Mouse (Mus musculus): ENCODE results near the gene Car5b. TPM values are rescaled to one million over a fixed set of nuclear protein-coding genes. Genes with fewer than 3 reads are reported as not detected.

Car5b gene
- total and polyA plus RNA-seq, 2 experiments from 2014 or later, result 0.81 to 1.7 TPM

DNA sequence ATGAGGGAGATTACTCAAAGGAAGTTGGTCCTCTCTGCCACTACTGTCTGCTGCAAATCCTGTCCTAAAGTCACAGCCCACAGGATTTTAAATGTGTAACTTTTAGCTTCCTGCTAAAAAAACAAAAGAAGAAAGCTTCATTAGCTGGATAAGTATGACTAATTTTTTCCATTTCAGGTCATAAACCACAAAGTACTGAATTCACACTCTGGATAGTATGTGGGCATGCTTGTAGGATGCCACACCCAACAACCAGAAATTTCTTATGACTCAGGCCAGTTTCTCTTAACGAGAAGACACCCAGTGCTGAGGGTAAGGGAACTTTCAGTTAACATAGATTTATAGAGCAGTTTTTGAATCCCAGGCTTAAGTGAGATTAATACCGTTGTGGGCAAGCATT lies 14.5 kb downstream of the Car5b start:
- no peak overlapping the region for H3K4me3 ChIP-seq (ENCODE audit: low read depth, low read length)
- no peak for TF ChIP-seq CTCF (IDR thresholded peaks at IDR 0.05; ENCODE audit: low read depth)
- 80% methylated on average over 2 of the region's 2 CpGs for WGBS
- no peaks in the 10 kb centered on the region for H3K4me1 ChIP-seq (ENCODE audit: insufficient read depth)
- no peaks in the 10 kb centered on the region for H3K9me3 ChIP-seq (ENCODE audit: low read length)
- no peak overlapping the region for H3K4me2 ChIP-seq (ENCODE audit: low read depth)
- no peak for ATAC-seq
- H3K27me3 ChIP-seq (ENCODE audit: insufficient read depth, low read length), result no peaks in the 10 kb centered on the region
- no peaks in the 10 kb centered on the region for H3K36me3 ChIP-seq (ENCODE audit: insufficient read depth)
- DNase-seq, result no peak
- no peak overlapping the region for H3K9ac ChIP-seq
- H3K27ac ChIP-seq (ENCODE audit: low read depth, low read length), result no peak overlapping the region

DNA sequence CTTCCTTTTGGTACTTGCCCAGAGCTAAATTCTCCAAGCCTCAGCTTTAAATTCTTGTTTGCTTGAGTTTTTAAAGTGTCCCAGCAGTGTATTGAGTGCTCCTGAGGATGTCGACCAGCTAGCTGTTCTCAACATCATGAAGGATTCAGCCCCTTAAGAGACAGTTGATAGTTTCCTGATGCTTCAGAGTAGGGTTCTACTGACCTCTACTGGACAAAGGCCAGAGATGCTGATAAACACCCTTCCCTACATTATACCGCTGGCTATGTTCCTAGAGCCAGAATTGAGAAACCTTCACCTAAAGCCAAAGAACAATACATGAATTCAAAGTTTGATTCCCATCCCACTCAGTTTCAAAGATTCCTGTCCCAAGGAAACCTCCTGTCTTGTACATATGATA lies 23.0 kb downstream of the Car5b start:
- Histone ChIP-seq H3K36me3 (ENCODE audit: insufficient read depth) (no peaks in the 10 kb centered on the region), H3K4me1 (ENCODE audit: insufficient read depth) (no peaks in the 10 kb centered on the region), H3K27me3 (ENCODE audit: insufficient read depth, low read length) (no peaks in the 10 kb centered on the region), H3K4me2 (ENCODE audit: low read depth) (no peak overlapping the region), H3K4me3 (ENCODE audit: low read depth, low read length) (no peak overlapping the region), H3K9ac (no peak overlapping the region), H3K9me3 (ENCODE audit: low read length) (no peaks in the 10 kb centered on the region), H3K27ac (ENCODE audit: low read depth, low read length) (no peak overlapping the region)
- ATAC-seq (peak; percentile 66), DNase-seq (peak; percentile 44)
- TF ChIP-seq CTCF (IDR thresholded peaks at IDR 0.05; ENCODE audit: low read depth), result peak; percentile 65
- WGBS, result 33% methylated on average over 2 of the region's 2 CpGs

DNA sequence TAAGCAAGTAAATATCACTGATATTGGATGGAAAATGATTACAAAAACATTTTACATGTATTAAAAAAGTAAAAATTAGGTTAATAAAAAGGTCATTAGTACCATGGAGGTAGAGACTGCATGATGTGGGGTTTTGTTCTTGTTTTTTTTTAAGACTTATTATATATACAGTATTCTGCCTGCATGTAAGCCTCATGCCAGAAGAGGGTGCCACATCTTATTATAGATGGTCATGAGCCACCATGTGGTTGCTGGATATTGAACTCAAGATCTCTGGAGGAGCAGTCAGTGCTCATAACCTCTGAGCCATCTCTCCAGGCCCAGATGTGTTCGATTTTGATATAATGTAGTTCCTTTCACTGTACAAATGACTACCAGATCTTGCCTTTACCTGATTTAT lies 27.9 kb downstream of the Car5b start:
- Histone ChIP-seq H3K4me3 (ENCODE audit: low read depth, low read length) (no peak overlapping the region), H3K4me1 (ENCODE audit: insufficient read depth) (no peaks in the 10 kb centered on the region), H3K27ac (ENCODE audit: low read depth, low read length) (no peak overlapping the region), H3K4me2 (ENCODE audit: low read depth) (no peak overlapping the region), H3K9me3 (ENCODE audit: low read length) (no peaks in the 10 kb centered on the region), H3K36me3 (ENCODE audit: insufficient read depth) (no peaks in the 10 kb centered on the region), H3K27me3 (ENCODE audit: insufficient read depth, low read length) (no peaks in the 10 kb centered on the region), H3K9ac (no peak overlapping the region)
- no peak for TF ChIP-seq CTCF (IDR thresholded peaks at IDR 0.05; ENCODE audit: low read depth)
- no peak for ATAC-seq
- no peak for DNase-seq
- 81% methylated on average over 1 of the region's 1 CpGs for WGBS

DNA sequence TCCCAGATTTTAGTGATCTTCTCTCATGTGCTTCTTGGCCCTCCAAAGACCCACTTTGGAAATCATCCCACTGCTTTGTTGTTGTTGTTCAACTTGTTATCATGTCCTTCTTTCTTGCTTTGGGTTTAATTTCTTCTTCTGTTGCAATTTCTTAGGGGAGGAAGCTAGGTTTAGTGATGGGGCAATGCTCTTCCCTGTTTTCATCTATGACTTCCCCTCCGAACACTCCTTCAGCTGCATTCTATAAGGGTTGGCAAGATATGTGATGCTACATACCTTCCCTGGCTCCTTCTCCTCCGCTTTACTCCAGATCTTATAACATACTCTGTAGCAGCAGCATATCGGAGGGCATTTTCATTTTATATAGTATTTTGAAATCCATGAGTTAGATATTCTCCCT lies 31.0 kb downstream of the Car5b start:
- no peak overlapping the region for H3K27ac ChIP-seq (ENCODE audit: low read depth, low read length)
- H3K36me3 ChIP-seq (ENCODE audit: insufficient read depth), result no peaks in the 10 kb centered on the region
- no peak for DNase-seq
- H3K9ac ChIP-seq, result no peak overlapping the region
- no peaks in the 10 kb centered on the region for H3K27me3 ChIP-seq (ENCODE audit: insufficient read depth, low read length)
- H3K9me3 ChIP-seq (ENCODE audit: low read length), result no peaks in the 10 kb centered on the region
- WGBS, result 93% methylated on average over 3 of the region's 3 CpGs
- no peaks in the 10 kb centered on the region for H3K4me1 ChIP-seq (ENCODE audit: insufficient read depth)
- no peak for ATAC-seq
- no peak overlapping the region for H3K4me2 ChIP-seq (ENCODE audit: low read depth)
- H3K4me3 ChIP-seq (ENCODE audit: low read depth, low read length), result no peak overlapping the region
- no peak for TF ChIP-seq CTCF (IDR thresholded peaks at IDR 0.05; ENCODE audit: low read depth)

DNA sequence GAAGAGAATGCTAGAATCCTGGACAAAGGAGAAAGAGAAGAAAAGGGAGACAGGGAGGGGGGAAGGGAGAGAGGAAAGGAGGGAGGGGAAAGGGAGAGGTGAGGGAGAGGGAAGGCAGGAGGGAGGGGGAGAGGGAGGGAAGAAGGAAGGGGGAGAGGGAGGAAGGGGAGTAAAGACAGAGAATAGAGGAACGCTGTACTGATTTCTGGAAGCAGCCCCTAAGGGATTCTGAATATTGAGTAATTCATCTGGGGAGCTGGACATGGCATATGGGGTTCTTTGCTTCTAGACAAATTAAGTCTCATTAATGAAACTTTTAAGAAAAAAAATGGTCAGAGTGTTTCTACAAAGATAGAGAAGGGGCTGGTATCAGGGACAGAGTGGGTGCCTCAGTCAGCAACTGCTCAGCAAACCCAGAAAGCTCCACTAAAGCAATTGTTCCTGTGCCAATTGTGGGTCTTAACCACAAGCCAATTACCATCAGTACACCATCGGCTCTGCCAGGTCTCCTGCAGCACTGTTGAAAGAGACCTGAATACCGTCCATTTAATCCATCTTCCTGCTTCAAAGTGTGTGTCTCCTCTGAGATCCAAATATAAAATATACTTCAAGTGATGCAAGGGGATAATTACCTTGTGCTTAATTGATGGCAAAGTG lies 40.0 kb downstream of the Car5b start:
- 35% methylated on average over 3 of the region's 3 CpGs for WGBS
- DNase-seq (peak; percentile 5), ATAC-seq (peak; percentile 60; the same call in 1 of the 2 replicates)
- Histone ChIP-seq H3K27ac (ENCODE audit: low read depth, low read length) (no peak overlapping the region), H3K36me3 (ENCODE audit: insufficient read depth) (no peaks in the 10 kb centered on the region), H3K4me2 (ENCODE audit: low read depth) (no peak overlapping the region), H3K4me3 (ENCODE audit: low read depth, low read length) (no peak overlapping the region), H3K9ac (no peak overlapping the region), H3K4me1 (ENCODE audit: insufficient read depth) (no peaks in the 10 kb centered on the region), H3K9me3 (ENCODE audit: low read length) (no peaks in the 10 kb centered on the region), H3K27me3 (ENCODE audit: insufficient read depth, low read length) (no peaks in the 10 kb centered on the region)
- TF ChIP-seq CTCF (IDR thresholded peaks at IDR 0.05; ENCODE audit: low read depth), result no peak

DNA sequence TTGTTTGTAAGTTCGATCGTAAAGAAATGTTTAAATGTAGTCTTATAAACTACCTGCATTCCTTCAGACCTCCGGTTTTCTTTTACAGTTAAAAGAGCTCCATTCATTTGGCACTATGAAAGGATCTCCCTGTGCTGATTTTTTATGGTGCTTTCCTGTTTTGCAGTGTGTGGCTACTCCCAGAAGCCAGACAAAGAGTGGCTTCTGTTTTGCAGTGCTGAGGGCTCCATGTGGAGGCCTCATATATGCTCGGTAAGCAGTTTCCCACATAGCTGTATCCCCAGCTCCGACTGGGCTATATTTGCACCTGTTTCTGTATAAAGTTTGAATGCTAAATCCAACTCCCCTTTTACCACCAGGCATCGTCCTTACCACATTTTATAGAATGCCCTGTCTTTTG lies 45.7 kb downstream of the Car5b start:
- DNase-seq, result no peak
- H3K36me3 ChIP-seq (ENCODE audit: insufficient read depth), result no peaks in the 10 kb centered on the region
- no peak overlapping the region for H3K4me3 ChIP-seq (ENCODE audit: low read depth, low read length)
- H3K4me1 ChIP-seq (ENCODE audit: insufficient read depth), result no peaks in the 10 kb centered on the region
- H3K27ac ChIP-seq (ENCODE audit: low read depth, low read length), result no peak overlapping the region
- WGBS, result 65% methylated on average over 6 of the region's 6 CpGs
- ATAC-seq, result peak; percentile 36
- no peaks in the 10 kb centered on the region for H3K27me3 ChIP-seq (ENCODE audit: insufficient read depth, low read length)
- no peak overlapping the region for H3K4me2 ChIP-seq (ENCODE audit: low read depth)
- no peak overlapping the region for H3K9ac ChIP-seq
- no peaks in the 10 kb centered on the region for H3K9me3 ChIP-seq (ENCODE audit: low read length)
- no peak for TF ChIP-seq CTCF (IDR thresholded peaks at IDR 0.05; ENCODE audit: low read depth)

DNA sequence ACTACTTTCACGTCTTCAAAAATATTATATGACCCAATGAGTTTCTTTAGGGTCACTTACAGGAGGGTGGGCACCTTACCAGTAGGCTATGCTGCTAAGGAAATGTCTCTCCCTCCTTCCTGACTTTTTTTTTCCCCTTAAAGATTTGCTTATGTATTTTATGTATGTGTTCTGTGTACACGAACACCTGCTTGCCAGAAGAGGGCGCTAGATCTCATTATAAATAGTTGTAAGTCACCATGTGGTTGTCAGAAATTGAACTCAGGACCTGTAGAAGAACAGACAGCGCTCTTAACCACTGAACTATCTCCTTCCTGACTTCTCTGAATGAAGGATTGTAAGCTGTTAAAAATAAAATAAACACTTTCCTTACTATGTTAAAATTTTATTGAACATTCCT lies 46.3 kb downstream of the Car5b start:
- H3K9ac ChIP-seq, result no peak overlapping the region
- no peak overlapping the region for H3K27ac ChIP-seq (ENCODE audit: low read depth, low read length)
- H3K4me3 ChIP-seq (ENCODE audit: low read depth, low read length), result no peak overlapping the region
- no peak for DNase-seq
- no peak overlapping the region for H3K4me2 ChIP-seq (ENCODE audit: low read depth)
- no peak for TF ChIP-seq CTCF (IDR thresholded peaks at IDR 0.05; ENCODE audit: low read depth)
- 56% methylated on average over 4 of the region's 4 CpGs for WGBS
- H3K9me3 ChIP-seq (ENCODE audit: low read length), result no peaks in the 10 kb centered on the region
- no peak for ATAC-seq
- no peaks in the 10 kb centered on the region for H3K36me3 ChIP-seq (ENCODE audit: insufficient read depth)
- H3K4me1 ChIP-seq (ENCODE audit: insufficient read depth), result no peaks in the 10 kb centered on the region
- no peaks in the 10 kb centered on the region for H3K27me3 ChIP-seq (ENCODE audit: insufficient read depth, low read length)
